Mouse (Mus musculus): ENCODE measurements around the gene Creld2.

GRCm38 (mm10) chr15:88821403-88821802 is 2.0 kb downstream of the Creld2 start:
- no peak for TF ChIP-seq EP300 (IDR thresholded peaks at IDR 0.05; ENCODE audit: low read depth)
- no peak for TF ChIP-seq CTCF (IDR thresholded peaks at IDR 0.05; ENCODE audit: low read depth)

Measured in liver, embryonic 14.5 days (tissue).